Mouse (Mus musculus): ENCODE data around the gene Gm3336. TPM values are rescaled to one million over a fixed set of nuclear protein-coding genes. Genes with fewer than 3 reads are reported as not detected.

Gm3336 gene
- total RNA-seq, 2 experiments from 2014 or later = not detected

DNA sequence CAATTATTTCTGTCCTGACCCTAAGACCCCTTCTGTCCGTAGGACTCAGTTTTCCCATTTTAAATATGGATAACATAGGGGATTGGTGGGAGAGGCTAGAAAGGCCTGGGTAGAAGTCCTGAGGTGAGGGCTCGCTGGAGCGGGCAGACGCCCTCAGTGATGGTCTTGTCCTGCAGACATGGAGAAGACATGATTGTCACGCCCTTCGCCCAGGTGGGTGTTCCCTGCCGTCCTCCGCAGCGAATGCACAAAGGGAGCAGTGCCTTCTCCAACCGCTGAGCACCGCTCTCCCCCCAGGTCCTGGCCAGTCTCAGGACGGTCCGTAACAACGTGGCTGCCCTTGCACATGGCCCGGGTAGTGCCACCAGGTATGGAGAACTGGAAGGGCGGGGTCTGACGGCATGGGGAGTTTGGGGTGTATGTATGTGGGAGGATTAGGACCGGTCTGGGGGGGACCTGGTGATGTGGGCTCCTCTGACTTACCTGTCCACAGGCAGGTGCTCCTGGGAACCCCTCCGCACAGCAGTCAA, 27.4 kb downstream of the Gm3336 start:
- DNase-seq (ENCODE audit: extremely low spot score in 1 of 2, low spot score in 1 of 2) = no peak

DNA sequence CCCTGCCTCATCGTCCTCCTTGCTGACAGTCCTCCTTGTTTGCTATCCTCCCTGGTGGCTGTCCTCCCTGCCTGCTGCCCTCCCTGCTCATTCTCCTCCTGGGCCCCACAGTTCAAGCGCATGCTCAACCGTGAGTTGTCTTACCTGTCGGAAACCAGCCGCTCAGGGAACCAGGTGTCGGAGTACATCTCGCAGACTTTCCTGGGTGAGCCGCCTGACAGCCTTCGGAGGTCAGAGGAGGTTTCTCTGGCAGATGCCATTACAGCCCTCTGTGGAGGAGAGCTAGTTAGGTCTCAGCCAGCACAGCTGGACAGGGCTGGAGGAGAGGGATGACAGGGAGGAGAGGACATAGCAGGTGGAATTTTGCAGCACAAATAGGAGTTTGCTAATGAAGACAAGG, 28.3 kb downstream of the Gm3336 start:
- DNase-seq (ENCODE audit: extremely low spot score in 1 of 2, low spot score in 1 of 2) = no peak

DNA sequence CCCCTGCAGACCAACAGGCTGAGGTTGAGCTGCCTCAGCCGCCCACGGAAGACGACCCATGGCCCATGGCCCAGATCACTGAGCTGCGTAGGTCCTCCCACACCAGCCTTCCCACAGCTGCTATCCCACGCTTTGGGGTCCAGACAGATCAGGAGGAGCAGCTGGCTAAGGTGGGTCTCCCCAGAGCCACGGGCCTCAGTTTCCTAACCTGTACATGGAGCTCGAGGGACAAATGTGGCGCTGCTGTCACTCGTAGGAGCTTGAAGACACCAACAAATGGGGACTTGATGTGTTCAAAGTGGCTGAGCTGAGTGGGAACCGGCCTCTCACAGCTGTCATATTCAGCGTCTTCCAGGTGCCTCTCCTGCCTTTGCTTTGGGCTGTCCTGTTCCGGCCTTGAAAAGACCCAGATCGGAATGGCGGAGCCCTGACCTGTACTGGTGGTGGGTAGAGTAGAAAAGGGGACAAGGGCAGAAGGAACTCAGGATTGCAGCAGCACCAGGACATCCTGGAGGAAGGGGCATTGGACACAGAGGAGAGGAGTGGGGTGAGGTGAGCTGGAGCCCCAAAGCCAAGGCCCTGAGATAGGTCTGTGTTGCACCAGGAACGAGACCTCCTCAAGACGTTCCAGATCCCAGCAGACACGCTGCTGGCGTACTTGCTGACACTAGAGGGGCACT, 29.0 kb downstream of the Gm3336 start:
- no peak for DNase-seq (ENCODE audit: extremely low spot score in 1 of 2, low spot score in 1 of 2)

DNA sequence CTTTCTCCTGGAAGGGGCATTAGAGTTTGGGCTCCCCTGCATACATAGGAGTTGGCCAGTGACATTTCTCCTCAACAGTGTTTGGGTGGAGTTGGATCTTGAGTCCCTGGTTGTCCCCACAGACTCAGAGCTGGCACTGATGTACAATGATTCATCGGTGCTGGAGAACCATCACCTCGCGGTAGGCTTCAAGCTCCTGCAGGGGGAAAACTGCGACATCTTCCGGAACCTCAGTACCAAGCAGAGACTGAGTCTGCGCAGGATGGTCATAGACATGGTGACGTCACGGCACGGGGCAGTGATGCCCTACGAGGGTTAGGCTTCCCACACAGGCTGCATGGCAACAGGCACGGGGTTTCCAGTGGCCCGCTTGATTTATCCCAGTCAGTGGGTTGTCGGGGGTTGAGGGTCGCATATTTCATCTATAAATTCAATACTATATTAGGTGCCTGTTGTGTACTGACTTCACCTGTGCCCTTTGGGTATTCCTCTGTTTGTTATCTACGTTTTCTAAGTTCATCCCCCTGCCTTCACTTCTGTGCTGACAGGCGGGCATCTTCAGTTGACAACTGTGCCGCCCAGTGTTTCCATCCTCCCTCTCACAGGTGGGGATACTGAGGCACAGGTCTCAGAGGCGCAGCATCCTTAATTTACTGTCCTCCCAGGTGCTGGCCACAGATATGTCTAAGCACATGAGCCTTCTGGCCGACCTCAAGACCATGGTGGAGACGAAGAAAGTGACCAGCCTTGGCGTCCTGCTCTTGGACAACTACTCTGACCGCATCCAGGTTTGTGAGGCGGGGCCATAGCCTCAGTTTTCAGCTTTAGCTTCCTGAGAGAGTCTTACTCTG, 30.1 kb downstream of the Gm3336 start:
- no peak for DNase-seq (ENCODE audit: extremely low spot score in 1 of 2, low spot score in 1 of 2)

DNA sequence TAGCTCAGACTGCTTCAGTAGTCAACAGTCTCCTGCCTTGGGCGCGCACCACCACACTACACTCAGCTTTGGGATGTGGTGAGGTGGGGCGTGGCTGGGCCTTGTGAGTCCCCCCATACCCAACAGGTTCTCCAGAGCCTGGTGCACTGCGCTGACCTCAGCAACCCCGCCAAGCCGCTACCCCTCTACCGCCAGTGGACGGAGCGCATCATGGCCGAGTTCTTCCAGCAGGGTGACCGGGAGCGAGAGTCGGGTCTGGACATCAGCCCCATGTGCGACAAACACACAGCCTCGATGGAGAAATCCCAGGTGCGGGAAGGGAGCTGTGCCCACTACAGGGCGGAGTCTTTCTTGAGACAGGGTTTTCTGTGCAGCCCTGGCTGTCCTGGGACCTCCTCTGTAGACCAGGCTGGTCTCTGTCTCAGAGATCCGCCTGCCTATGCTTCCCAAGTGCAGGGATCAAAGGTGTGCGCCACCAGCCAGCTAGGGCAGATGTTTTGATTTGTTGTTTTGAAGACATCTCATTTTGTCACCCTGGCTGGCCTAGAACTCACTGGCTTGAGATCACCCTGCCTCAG, 30.8 kb downstream of the Gm3336 start:
- no peak for DNase-seq (ENCODE audit: extremely low spot score in 1 of 2, low spot score in 1 of 2)

DNA sequence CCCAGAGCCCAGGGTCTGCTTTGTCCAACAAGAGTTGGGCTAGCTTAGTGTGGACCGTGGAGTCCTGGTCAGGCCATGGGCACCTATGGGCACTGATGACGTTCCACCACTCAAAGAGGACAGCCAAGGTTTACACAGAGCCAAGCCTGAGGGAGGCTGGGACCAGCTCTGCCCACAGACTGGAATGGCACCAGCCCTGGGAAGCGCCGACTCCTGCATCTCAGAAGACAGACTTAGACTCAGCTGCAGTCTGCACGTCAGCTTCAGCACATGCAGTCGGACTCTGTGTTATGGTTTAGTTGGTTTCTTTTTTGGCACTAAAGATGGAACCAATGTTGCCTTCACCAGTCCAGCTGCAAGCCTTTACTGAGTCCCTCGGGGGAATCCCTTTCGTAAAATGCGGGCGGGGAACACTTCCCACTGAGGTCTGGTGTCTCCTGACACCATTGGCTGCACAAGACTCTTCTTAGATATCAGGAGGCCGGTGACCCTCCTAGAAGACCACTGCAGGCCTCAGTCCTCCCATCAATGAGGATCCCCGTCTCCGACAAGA, 31.9 kb downstream of the Gm3336 start:
- DNase-seq (ENCODE audit: extremely low spot score in 1 of 2, low spot score in 1 of 2) = peak in 1 of 2 experiments; percentile 2

DNA sequence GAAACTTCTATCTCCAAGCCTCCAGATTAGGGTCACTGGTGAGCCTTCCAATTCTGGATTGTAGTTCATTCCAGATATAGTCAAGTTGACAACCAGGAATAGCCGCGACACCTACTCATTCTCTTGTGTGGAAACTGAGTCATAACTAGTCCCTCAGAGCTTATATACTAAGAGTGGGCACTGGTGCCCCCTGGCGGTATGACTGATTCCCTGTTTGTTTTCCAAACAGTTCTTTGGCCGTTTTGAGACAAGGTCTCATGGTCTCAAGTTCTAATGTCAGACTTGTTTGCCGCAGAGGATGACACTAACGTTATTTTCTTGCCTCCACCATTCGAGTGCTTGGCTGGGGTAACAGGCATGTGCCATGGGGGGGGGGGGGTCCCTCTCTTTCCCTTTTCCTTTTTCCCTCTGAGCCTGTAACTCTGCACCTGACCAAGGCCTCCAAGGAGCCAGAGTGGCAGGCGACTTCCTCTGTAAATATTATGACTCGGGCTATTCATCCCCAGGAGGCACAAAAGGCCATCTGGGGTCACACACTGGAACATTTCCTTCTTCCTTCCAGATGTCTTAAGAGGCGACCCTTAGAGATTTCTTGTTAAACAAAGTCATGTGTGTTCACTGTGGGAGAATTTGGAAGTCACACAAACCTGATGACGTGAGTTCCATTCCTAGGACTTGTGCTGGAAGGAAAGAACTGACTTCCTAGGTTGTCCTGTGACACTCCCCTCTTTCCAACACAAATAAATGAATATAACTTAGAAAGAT, 33.8 kb downstream of the Gm3336 start:
- DNase-seq (ENCODE audit: extremely low spot score in 1 of 2, low spot score in 1 of 2) = peak; percentile 64 to 92

DNA sequence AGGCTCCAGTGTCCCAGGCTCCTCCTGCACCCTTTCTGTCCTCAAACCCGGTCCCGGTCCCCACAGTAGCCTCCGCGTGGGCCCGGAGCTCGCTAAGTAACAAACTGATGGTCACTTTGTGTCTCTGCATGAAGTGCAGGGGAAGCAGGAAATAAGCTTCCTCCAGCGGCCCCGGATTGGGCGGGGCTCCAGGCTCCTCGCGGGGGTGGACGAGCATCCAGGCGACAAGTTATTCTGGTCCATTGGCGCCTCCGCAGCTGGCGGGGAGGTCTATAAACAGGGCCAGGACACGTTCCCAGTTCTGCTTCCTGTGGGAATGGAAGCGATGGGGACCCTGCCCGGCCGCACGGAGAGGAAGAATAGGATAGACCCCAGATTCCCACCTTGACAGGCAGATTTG, 34.8 kb downstream of the Gm3336 start:
- DNase-seq (ENCODE audit: extremely low spot score in 1 of 2, low spot score in 1 of 2) = peak in 1 of 2 experiments; percentile 63

DNA sequence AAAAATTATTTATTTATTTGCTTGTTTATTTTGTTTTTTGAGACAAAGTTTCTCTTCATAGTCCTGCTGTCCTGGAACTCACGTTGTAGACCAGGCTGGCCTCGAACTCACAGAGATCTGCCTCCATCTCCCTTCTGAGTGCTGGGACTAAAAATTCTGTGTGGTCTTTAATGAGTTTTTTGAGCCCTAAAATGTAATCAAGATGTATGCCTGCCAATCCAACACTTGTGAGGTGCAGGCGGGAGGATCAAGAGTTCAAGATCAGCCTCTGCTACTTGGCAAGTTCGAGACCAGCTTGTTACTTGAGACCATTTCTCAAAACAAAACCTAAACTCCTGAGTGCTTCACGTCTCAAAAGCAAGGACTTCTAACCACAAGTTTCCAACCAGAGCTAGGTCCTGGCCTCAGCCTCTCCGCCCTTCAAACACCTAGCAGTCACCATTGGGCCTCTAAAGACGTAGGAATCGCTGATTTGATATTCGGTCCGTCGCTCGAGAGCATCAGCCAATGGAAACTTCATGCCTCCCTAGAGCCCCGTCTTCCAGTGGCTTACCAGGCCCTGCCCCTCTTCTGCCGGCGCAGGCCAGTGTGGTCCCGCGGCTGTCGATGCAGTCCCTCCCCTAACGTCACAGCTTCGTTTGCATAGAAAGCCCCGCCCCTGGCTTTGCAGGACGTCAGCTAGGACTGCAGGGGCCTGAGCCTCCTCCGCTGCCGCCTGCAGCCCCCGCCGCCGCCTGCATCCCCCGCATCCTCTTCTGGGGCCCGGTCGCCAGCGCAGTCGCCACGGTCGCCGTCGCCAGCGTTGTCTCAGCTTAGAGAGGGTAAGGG, 35.9 kb downstream of the Gm3336 start, which contains the start of gene Rab3a:
TSS of gene Rab3a (plus strand) at position 637 of the 828 bp plus-strand sequence.
- DNase-seq (ENCODE audit: extremely low spot score in 1 of 2, low spot score in 1 of 2) = peak; percentile 80 to 87

DNA sequence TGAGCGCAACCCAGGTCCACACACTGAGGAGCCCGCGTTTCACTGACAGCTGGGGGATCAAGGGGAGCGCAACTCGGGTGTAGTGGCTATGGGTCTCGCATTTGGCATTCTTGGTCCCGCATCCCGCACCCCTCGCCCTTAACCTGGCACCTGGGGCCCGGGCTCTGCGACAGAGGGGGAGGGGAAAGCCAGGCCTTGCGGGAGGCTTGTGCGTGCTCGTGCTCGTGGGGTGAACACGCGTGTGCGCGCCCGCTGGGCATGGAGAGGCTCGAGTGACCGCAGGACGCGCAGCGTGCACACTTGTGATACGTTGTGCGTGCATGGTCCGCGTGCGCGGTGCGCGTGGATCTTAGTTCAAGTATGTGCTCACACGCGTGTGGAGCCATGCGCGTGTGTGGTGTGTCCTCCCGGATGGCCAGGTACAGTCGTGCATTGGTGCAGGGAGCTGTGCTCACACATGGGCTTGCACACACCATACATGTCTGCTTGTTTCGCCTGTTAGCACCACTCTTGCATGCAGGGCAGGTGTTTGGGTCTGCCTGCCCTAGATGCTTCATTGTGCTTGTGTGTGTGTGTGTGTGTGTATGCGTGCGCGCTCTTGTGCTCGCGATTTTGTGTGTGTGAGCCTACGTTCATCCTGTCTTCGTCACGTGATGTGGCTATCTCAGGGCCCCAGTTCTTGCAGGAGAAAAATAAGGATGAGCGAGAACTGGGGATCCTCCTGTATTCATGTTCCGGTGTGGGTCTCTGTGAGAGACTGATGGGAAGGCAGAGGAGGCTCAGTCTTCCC, 36.7 kb downstream of the Gm3336 start:
- peak; percentile 62 to 71 for DNase-seq (ENCODE audit: extremely low spot score in 1 of 2, low spot score in 1 of 2)

DNA sequence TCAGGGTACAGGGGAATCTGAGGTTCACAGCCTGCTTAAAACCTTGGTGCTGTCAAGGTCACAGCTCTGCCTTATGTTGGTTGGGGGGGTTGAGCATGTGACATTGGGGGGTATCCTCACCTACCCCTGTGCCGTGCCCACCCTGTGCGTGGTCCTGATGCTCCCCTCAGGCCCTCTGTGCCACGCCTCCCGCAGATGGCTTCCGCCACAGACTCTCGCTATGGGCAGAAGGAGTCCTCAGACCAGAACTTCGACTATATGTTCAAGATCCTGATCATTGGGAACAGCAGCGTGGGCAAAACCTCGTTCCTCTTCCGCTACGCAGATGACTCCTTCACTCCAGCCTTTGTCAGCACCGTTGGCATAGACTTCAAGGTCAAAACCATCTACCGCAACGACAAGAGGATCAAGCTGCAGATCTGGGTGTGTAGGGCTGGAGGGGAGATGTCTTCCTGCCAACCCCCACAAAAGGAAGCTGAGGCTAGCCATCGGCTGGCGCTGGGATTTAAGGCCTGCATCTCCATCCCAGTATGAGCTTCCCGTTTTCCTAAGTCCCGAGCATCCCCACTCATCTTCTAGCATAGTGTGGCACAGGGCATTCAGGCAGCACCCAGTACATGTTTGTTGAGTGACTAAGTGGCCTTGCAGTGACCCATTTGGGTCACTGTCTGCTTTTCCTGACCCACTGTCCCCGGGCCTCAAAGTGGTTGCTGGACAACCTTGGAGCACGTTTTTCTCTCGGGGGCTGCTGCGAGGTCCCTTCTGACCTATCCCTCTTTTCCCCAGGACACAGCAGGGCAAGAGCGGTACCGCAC, 37.5 kb downstream of the Gm3336 start:
- DNase-seq (ENCODE audit: extremely low spot score in 1 of 2, low spot score in 1 of 2) = peak; percentile 5 to 9

DNA sequence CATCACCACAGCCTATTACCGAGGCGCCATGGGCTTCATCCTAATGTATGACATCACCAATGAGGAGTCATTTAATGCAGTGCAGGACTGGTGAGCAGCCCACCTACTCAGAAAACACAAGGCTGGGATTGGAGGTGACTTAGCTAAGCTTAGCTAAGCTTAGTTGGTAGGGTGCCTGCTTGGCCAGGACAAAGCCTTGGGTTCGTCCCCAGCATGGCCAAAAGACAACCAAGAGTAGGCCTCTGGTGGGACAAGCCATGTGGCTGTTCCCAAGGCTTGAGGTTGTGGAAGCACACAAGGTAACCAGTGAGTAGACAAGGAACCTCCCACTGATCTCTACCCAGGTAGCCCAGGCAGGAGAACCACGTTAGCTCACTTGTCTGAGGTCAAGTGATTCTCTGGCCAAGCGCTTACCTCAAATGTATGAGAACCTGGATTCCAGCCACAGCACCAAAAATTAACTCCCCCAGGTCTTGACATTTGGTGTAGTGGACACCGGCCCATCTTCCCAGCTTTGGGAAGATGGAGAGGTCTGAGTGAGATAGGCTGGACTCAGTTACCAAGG, 38.2 kb downstream of the Gm3336 start:
- DNase-seq (ENCODE audit: extremely low spot score in 1 of 2, low spot score in 1 of 2) = peak in 1 of 2 experiments; percentile 4

DNA sequence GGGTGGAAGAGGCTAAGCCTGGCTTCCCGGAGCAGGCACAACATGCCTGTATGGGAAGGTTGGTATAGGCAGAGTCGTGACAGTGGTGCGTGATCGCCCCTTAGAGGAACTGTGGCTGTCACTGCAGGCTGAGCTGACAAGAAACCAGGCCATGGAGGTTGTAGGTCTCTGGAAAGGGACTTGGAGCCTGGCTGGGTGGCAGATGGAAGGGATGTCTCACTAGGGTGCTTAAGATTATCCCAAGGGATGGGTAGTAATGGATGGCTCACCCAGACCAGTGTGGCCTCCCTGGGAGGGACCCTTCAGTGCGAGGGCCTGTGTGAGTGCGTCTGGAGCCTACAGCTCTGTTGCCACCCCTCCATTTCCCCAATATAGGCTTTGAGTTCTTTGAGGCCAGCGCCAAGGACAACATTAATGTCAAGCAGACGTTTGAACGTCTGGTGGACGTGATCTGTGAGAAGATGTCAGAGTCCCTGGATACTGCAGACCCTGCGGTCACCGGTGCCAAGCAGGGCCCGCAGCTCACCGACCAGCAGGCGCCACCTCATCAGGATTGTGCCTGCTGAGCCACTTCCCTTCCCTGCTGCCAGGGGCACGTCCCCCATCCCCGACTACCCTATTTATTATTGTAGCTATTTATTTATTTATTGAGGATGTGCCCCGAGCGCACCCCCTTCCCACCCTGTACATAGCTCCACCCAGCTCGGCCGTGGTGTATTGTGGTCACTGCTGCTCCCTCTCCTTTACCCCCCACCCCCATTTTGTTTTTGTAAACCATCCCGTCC, 39.4 kb downstream of the Gm3336 start:
- peak in 1 of 2 experiments; percentile 18 for DNase-seq (ENCODE audit: extremely low spot score in 1 of 2, low spot score in 1 of 2)

DNA sequence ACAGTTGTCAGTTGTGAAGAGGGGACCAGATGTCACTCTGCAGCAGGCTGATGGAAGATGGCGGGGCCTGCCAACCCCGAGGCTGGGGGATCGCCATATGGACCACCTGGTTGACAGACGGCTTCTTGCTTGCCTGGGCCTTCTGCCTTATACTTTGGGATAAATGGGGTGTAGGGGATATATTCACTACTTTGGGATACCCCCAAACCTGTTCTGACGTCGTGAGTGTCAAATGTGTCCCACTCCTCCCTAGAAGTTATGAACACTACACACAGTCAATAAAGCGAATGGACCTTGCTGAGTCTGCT, 39.9 kb downstream of the Gm3336 start:
- peak in 1 of 2 experiments; percentile 51 for DNase-seq (ENCODE audit: extremely low spot score in 1 of 2, low spot score in 1 of 2)

DNA sequence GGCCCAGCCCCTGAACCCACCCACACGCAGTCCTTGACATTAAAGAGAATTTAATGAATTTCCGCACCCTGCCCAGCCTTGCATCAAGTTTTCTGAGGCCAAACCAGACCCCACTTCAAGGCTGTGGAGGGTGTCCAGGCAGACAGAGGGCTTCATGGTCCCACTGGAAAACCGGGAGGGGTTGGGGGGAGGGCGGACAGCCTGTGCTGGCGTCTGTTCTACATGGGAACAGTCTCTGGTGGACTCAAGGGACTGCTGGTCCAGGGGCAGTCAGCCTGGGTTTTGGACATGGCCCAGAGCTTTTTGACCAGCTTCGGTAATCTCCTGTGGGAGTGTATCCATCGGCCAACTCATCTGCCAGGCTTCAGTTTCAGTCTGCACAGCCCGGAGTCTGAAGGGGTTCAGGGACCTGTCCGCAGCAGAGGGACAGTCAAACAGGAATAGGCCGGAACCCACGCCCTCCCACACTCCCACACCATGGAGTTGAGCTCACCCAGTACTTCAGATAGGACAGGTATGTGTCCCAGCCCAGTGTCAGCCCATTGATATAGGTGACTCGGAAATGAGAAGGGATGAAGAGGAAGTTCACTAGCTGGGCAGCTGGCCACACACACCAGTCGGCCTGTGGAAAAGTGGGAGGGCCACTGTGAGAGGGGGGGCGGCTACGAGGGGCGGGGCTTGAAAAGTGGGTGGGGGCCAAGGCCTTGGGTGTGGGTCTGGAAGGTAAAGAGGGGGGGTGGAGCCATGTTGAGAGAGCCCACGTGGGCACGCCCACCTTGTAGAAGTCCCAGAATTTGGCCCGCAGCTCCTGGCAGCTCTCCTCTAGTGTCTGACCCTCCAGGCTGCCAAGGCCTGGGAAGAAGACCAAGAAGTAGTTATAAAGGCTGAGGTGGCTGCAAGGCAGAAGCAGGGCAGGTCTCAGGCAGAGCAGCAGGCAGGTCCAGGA, 40.5 kb downstream of the Gm3336 start:
- DNase-seq (ENCODE audit: extremely low spot score in 1 of 2, low spot score in 1 of 2) = peak in 1 of 2 experiments; percentile 25
